Mouse (Mus musculus) C2C12 (cell line): Measurements from ENCODE around the gene Ap1m1. TPM values are rescaled to one million over a fixed set of nuclear protein-coding genes. Genes with fewer than 3 reads are reported as not detected.

Experiments
- H3K27me3 ChIP-seq: one replicate; pipeline ENCODE4 v1.6.1; 2011; ENCODE audit not compliant: control insufficient read depth, insufficient read depth, insufficient read length
- H3K36me3 ChIP-seq: one replicate; pipeline ENCODE4 v1.6.1; 2011; ENCODE audit not compliant: control insufficient read depth, insufficient read depth
- H3K4me3 ChIP-seq: one replicate; pipeline ENCODE4 v1.5.1; 2011; ENCODE audit warnings: mild to moderate bottlenecking, control low read depth; ENCODE audit not compliant: poor library complexity, insufficient read depth, severe bottlenecking
- H3K79me2 ChIP-seq: one replicate; pipeline ENCODE4 v1.6.1; 2011; ENCODE audit not compliant: control insufficient read depth, insufficient read depth
- H3K79me3 ChIP-seq: one replicate; pipeline ENCODE4 v1.6.1; 2011; ENCODE audit warnings: low read depth, control low read depth
- H3ac ChIP-seq: one replicate; pipeline ENCODE3; 2011; ENCODE audit warnings: low read depth; ENCODE audit not compliant: control insufficient read depth, insufficient read length
- CEBPB ChIP-seq: IDR thresholded peaks from one replicate; pipeline ENCODE4 v1.6.1; 2011; ENCODE audit warnings: low read depth, mild to moderate bottlenecking, control low read depth, moderate library complexity
- CTCF ChIP-seq: IDR thresholded peaks from one replicate; pipeline ENCODE4 v1.5.1; 2011; ENCODE audit not compliant: control insufficient read depth, insufficient read depth, insufficient read length
- FOSL1 ChIP-seq: IDR thresholded peaks from one replicate; pipeline ENCODE4 v1.8.0; 2011; ENCODE audit warnings: mild to moderate bottlenecking, low read length; ENCODE audit not compliant: poor library complexity, insufficient read depth, severe bottlenecking
- MAX ChIP-seq: IDR thresholded peaks from one replicate; pipeline ENCODE4 v1.6.1; 2011; ENCODE audit warnings: mild to moderate bottlenecking, control low read depth
- MYOD1 ChIP-seq: IDR thresholded peaks from one replicate; pipeline ENCODE4 v1.6.1; 2011; ENCODE audit warnings: low read depth; ENCODE audit not compliant: control insufficient read depth, insufficient read length
- MYOG ChIP-seq: IDR thresholded peaks from one replicate; pipeline ENCODE4 v1.6.1; 2011; ENCODE audit not compliant: control insufficient read depth, insufficient read length; ENCODE audit errors: extremely low read depth
- USF1 ChIP-seq: IDR thresholded peaks from one replicate; pipeline ENCODE4 v1.6.1; 2011; ENCODE audit warnings: low read depth, mild to moderate bottlenecking, control low read depth, moderate library complexity
- polyA plus RNA-seq: library from polyadenylated mRNA; unstranded; fragments of >200 nt; fragmentation: generic; extraction: Trizol; gene quantifications from one replicate; pipeline ENCODE4 v1.2.1, GENCODE M21; 2012; ENCODE audit warnings: missing spikeins

Ap1m1 gene
- polyA plus RNA-seq, 1 experiment, result 77.7 TPM

DNA sequence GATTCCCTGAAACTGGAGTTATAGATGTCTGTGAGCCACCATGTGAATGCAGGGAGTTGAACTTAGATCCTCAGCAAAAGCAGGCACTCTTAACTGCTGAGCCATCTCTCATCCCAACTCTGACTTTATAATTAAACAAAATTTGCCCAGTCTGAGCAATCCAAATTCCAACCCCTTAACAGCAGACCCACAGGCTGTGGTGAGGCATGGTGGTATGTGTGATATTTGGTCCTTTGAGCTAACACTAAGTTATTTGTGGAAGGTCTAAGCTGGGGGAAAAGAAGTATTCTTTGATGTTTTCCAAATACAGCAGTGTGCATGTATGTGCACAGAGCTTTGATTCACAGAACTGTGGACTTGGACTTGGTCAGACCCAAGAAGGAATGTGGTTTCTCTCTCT, 49.2 kb downstream of the Ap1m1 start:
- Histone ChIP-seq H3K27me3 (peaks cover 3% of the 10 kb centered on the region), H3ac (no peak overlapping the region)

DNA sequence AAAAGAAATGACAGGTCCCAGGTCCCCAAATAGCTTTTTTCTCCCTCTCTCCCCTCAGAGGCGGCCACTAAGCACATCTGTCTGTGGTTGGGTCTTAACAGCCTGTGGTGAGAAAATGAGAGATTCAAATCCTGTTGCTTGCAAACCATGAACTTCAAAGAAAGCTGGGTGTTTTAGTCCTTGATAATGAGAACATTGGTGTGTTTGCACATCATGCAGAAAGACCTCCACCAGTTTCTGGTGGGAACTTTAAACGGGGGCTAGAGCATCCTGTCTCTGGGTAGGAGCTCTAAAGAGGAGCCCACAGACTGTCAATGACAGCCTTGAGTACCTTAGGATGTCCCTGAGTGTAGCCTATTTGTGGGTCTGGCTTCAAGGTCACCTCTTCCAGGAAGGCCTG, 51.3 kb downstream of the Ap1m1 start:
- TF ChIP-seq MYOG, result no peak
- no peak for TF ChIP-seq USF1
- no peak for TF ChIP-seq FOSL1
- no peak for TF ChIP-seq MYOD1
- no peak for TF ChIP-seq CEBPB
- TF ChIP-seq CTCF, result no peak
- no peak for TF ChIP-seq MAX
- Histone ChIP-seq H3K79me3 (no peaks in the 10 kb centered on the region), H3K36me3 (no peaks in the 10 kb centered on the region), H3ac (no peak overlapping the region), H3K4me3 (no peak overlapping the region), H3K79me2 (no peaks in the 10 kb centered on the region), H3K27me3 (no peaks in the 10 kb centered on the region)

More for the DNA sequence above, 49.2 kb downstream of the Ap1m1 start:
- H3K79me2 ChIP-seq, result no peaks in the 10 kb centered on the region
- H3K4me3 ChIP-seq, result no peak overlapping the region
- TF ChIP-seq MAX, result no peak
- TF ChIP-seq MYOD1, result no peak
- no peak for TF ChIP-seq CEBPB
- no peak for TF ChIP-seq USF1
- no peak for TF ChIP-seq FOSL1
- no peak for TF ChIP-seq CTCF
- no peak for TF ChIP-seq MYOG
- no peaks in the 10 kb centered on the region for H3K79me3 ChIP-seq
- H3K36me3 ChIP-seq, result no peaks in the 10 kb centered on the region

DNA sequence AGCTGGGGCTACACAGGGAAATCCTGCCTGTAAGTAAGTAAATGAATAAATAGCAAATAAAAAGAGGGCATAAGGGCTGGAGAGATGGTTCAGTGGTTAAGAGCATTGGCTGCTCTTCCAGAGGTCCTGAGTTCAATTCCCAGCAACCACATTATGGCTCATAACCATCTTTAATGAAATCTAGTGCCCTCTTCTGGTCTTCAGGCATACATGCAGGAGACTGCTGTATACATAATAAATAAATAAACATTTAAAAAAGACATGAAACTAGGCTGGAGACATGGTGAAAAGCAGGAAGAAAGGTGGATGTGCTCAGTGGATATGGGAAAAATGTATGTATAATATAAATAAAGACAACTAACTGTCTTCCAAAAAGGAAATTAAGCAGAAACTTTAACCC, 53.5 kb downstream of the Ap1m1 start:
- Histone ChIP-seq H3ac (no peak overlapping the region), H3K79me2 (no peaks in the 10 kb centered on the region), H3K4me3 (no peak overlapping the region), H3K27me3 (no peaks in the 10 kb centered on the region), H3K36me3 (no peaks in the 10 kb centered on the region), H3K79me3 (no peaks in the 10 kb centered on the region)
- TF ChIP-seq CTCF (no peak), MAX (no peak), CEBPB (no peak), USF1 (no peak), FOSL1 (no peak)

DNA sequence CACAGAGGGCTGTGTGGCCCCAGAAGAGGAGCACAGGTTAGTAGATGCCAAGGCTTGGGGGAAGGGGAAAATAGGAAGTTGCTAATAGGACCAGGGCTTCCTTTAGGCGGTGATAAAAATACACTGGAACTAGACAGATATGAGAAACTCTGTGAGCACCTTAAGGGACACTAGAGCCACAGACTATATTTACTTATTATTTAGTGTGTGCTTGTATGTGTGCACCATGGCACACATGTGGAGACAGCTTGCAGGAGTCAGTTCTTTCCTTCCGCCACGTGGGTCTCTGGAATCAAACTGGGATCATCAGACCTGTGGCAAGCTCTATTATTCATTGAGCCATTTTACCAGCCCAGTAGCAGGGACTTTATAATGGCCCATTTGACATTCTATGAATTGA, 55.3 kb downstream of the Ap1m1 start:
- H3K36me3 ChIP-seq, result no peaks in the 10 kb centered on the region
- H3K4me3 ChIP-seq, result no peak overlapping the region
- H3K79me2 ChIP-seq, result no peaks in the 10 kb centered on the region
- H3ac ChIP-seq, result no peak overlapping the region
- TF ChIP-seq USF1 (no peak), CTCF (no peak), CEBPB (no peak), MYOD1 (no peak), MYOG (no peak), FOSL1 (no peak), MAX (no peak)
- H3K79me3 ChIP-seq, result no peaks in the 10 kb centered on the region
- H3K27me3 ChIP-seq, result no peaks in the 10 kb centered on the region

DNA sequence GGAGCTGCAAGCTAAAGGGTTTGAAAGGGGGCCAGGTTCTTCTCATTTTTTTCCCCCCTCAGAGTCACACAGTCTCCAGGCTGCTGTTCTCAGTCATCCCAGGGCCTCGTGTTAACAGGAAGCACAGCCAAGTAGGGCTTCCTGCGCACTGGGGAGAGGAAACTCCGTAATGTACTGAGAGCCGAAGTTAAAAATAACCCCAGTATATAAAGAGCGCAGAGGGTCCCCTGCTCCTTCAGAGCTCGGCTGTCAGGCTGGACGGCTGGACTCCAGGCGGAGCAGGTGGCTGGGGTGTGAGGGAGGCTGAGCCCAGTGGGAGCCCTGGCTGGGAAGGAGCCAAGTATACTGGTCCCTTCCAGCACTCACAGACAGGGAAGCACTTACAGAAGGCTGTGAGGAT, 55.9 kb downstream of the Ap1m1 start:
- H3K36me3 ChIP-seq, result no peaks in the 10 kb centered on the region
- no peak for TF ChIP-seq MAX
- TF ChIP-seq FOSL1, result no peak
- TF ChIP-seq CEBPB, result no peak
- no peak for TF ChIP-seq MYOG
- TF ChIP-seq MYOD1, result no peak
- no peak for TF ChIP-seq CTCF
- TF ChIP-seq USF1, result no peak
- no peaks in the 10 kb centered on the region for H3K79me2 ChIP-seq
- no peak overlapping the region for H3ac ChIP-seq
- no peaks in the 10 kb centered on the region for H3K27me3 ChIP-seq
- H3K79me3 ChIP-seq, result no peaks in the 10 kb centered on the region
- H3K4me3 ChIP-seq, result no peak overlapping the region

DNA sequence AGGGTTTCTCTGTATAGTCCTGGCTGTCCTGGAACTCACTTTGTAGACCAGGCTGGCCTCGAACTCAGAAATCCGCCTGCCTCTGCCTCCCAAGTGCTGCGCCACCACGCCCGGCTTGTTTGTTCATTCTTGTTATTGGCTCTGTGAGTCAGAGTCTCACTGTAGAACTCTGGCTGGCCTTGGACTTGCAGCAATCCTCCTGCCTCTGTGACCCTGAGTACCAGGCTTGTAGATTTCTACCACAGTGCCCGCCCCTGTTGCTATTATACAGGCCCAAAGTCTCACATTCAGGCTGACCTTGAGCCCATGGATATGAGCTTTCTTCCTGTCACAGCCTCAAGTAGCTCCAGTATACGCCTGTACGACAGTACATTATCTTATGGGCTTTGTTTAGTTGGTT, 56.7 kb downstream of the Ap1m1 start:
- H3K79me3 ChIP-seq, result no peaks in the 10 kb centered on the region
- no peak overlapping the region for H3ac ChIP-seq
- no peak for TF ChIP-seq FOSL1
- TF ChIP-seq MYOD1, result no peak
- TF ChIP-seq MAX, result no peak
- TF ChIP-seq USF1, result no peak
- TF ChIP-seq CEBPB, result no peak
- no peak for TF ChIP-seq MYOG
- no peak for TF ChIP-seq CTCF
- H3K27me3 ChIP-seq, result no peaks in the 10 kb centered on the region
- no peaks in the 10 kb centered on the region for H3K79me2 ChIP-seq
- H3K4me3 ChIP-seq, result no peak overlapping the region
- no peaks in the 10 kb centered on the region for H3K36me3 ChIP-seq

DNA sequence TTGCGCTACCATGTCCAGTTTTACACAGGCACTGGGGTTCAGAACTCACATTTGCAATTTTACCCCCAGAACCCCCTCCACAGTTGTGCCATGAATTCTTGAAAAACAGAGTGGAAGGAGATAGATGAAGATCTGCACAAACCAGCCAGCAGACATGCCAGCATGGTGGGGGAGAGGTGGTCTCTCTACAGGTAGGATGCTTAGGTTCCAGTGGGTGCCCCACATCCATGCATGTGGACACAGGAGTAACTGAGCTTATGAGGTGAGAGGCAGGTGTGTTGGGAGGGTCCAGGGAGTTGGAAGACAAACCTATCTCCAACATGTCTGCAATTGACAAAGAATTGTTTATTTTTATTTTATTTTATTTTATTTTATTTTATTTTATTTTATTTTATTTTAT, 59.1 kb downstream of the Ap1m1 start:
- H3K4me3 ChIP-seq, result no peak overlapping the region
- TF ChIP-seq MYOD1 (no peak), FOSL1 (no peak), MYOG (no peak), CEBPB (no peak), MAX (no peak), USF1 (no peak), CTCF (no peak)
- no peak overlapping the region for H3ac ChIP-seq
- H3K79me3 ChIP-seq, result no peaks in the 10 kb centered on the region
- H3K36me3 ChIP-seq, result no peaks in the 10 kb centered on the region
- no peaks in the 10 kb centered on the region for H3K79me2 ChIP-seq
- no peaks in the 10 kb centered on the region for H3K27me3 ChIP-seq
